Mouse (Mus musculus) limb, embryonic 14.5 days (tissue): ENCODE data around the gene Myct1. TPM values are rescaled to one million over a fixed set of nuclear protein-coding genes. Genes with fewer than 3 reads are reported as not detected.

Experiments
- ATAC-seq: fragments of 200-750 bp; cut with Nextera tagmentation; 2 replicates; pipeline ENCODE4 v1.8.0; 2017; ENCODE audit warnings: low read depth, moderate number of reproducible peaks, moderate TSS enrichment; ENCODE audit not compliant: low FRiP score
- DNase-seq: peaks from one replicate; pipeline ENCODE4 v3.0.0-alpha.2; 2015; ENCODE audit warnings: low spot score
- H3K27ac ChIP-seq: fragments of 300-500 bp; sonication (generic); replicated peaks from 2 replicates; pipeline ENCODE4 v1.5.1; 2014; ENCODE audit warnings: low read depth, mild to moderate bottlenecking, low read length, moderate library complexity, mixed read lengths
- H3K27me3 ChIP-seq: fragments of 300-500 bp; sonication (generic); 2 replicates; pipeline ENCODE4 v1.6.1; 2014; ENCODE audit warnings: low read length, mixed read lengths; ENCODE audit not compliant: control insufficient read depth, insufficient read depth
- H3K36me3 ChIP-seq: fragments of 300-500 bp; sonication (generic); 2 replicates; pipeline ENCODE4 v1.6.1; 2014; ENCODE audit warnings: mild to moderate bottlenecking, low read length, moderate library complexity, mixed read lengths; ENCODE audit not compliant: control insufficient read depth, insufficient read depth
- H3K4me1 ChIP-seq: fragments of 300-500 bp; sonication (generic); 2 replicates; pipeline ENCODE4 v1.6.1; 2014; ENCODE audit warnings: antibody characterized with exemption, low read length, mixed read lengths; ENCODE audit not compliant: control insufficient read depth, insufficient read depth
- H3K4me2 ChIP-seq: fragments of 300-500 bp; sonication (generic); replicated peaks from 2 replicates; pipeline ENCODE4 v1.6.1; 2014; ENCODE audit warnings: low read depth, mild to moderate bottlenecking, low read length, moderate library complexity; ENCODE audit not compliant: severe bottlenecking
- H3K4me3 ChIP-seq: fragments of 300-500 bp; sonication (generic); replicated peaks from 2 replicates; pipeline ENCODE4 v1.5.1; 2014; ENCODE audit warnings: low read length
- H3K9ac ChIP-seq: fragments of 300-500 bp; sonication (generic); 2 replicates; pipeline ENCODE4 v1.6.1; 2014; ENCODE audit warnings: mild to moderate bottlenecking, low read depth, low read length, moderate library complexity; ENCODE audit not compliant: severe bottlenecking
- H3K9me3 ChIP-seq: fragments of 300-500 bp; sonication (generic); 2 replicates; pipeline ENCODE4 v1.6.1; 2016; ENCODE audit warnings: low read length; ENCODE audit not compliant: control insufficient read depth
- POLR2A ChIP-seq: fragments of 200-500 bp; IDR thresholded peaks from 2 replicates; pipeline ENCODE4 v1.8.0; 2012; ENCODE audit warnings: inconsistent platforms, mild to moderate bottlenecking, moderate library complexity, borderline replicate concordance; ENCODE audit not compliant: insufficient read depth, insufficient read length; ENCODE audit errors: extremely low read depth
- WGBS: fragments of 180-500 bp; shearing (Covaris S2); extraction: QIAGEN DNeasy Blood & Tissue Kit; methylation state at CpG from one replicate; pipeline ENCODE4 v1.1.7; 2014; 5-methylcytosine and 5-hydroxymethylcytosine counted together
- polyA plus RNA-seq, 2 experiments: library from polyadenylated mRNA; depleted of rRNA in 1 of 2; stranded (reverse) in 1 of 2; unstranded in 1 of 2; fragments of >200 nt; fragmentation: Nextera tagmentation in 1 of 2; extraction: Ambion mirVana in 1 of 2; gene quantifications; 2 replicates each; pipeline versions ENCODE4 v1.2.1 to v1.2.3; 2012 to 2014

Myct1 gene
- polyA plus RNA-seq, 2 experiments = 3.6 to 3.9 TPM

- no peak for TF ChIP-seq POLR2A
- H3K9ac ChIP-seq = peak overlapping the region; percentile 52
- 1% methylated on average over 44 of the region's 44 CpGs for WGBS
- peaks cover 4% of the 10 kb centered on the region for H3K4me1 ChIP-seq
- H3K36me3 ChIP-seq = no peaks in the 10 kb centered on the region
- H3K27ac ChIP-seq = no peak overlapping the region
- DNase-seq = peak; percentile 12
- H3K4me3 ChIP-seq = peak overlapping the region; percentile 44
- H3K27me3 ChIP-seq = no peaks in the 10 kb centered on the region; the same call in 1 of the 2 replicates
- peak overlapping the region; percentile 83 for H3K4me2 ChIP-seq
- peak; percentile 70; the same call in 1 of the 2 replicates for ATAC-seq
- no peaks in the 10 kb centered on the region for H3K9me3 ChIP-seq
Measured at GRCm38 (mm10) chr10:5550168-5551021, 43.2 kb upstream of the Myct1 start.

GRCm38 (mm10) chr10:5551382-5551781, 42.2 kb upstream of the Myct1 start, which contains the start of gene Syne1:
TSS of gene Syne1 (minus strand) at chr10:5551482.
- Histone ChIP-seq H3K4me1 (peaks cover 4% of the 10 kb centered on the region), H3K27ac (no peak within 1 kb of the TSS), H3K4me3 (peak within 1 kb of the TSS; percentile 44), H3K9ac (peak within 1 kb of the TSS; percentile 52), H3K4me2 (peak within 1 kb of the TSS; percentile 83), H3K9me3 (no peaks in the 10 kb centered on the region), H3K36me3 (no peaks in the 10 kb centered on the region), H3K27me3 (no peaks in the 10 kb centered on the region; the same call in 1 of the 2 replicates)
- no peak for TF ChIP-seq POLR2A
- ATAC-seq = no peak
- 76% methylated on average over 5 of the region's 5 CpGs for WGBS
- DNase-seq = no peak

DNA sequence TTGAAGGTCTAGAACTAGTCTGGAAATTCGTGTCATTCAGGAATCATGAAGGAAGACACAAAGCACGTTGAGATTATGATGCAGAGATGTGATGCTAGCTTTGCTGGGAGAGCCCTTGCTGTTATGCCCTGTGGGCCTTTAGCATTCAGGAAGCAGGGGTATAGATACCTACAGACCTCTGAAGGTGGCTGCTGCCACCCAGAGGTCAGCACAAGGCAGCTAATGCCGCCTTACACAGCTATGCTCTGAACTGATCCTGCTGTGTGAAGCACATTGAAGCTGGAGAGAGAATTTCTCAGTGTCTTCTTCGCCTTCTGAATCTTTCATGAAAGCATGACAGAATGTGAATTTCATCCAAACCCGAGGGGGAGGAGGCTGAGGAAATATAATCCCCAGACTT, 38.6 kb upstream of the Myct1 start:
- no peaks in the 10 kb centered on the region; the same call in 1 of the 2 replicates for H3K27me3 ChIP-seq
- ATAC-seq (no peak), DNase-seq (no peak)
- H3K27ac ChIP-seq = no peak overlapping the region
- no peak for TF ChIP-seq POLR2A
- H3K9me3 ChIP-seq = no peaks in the 10 kb centered on the region
- H3K4me1 ChIP-seq = peaks cover 4% of the 10 kb centered on the region
- H3K4me2 ChIP-seq = no peak overlapping the region
- 23% methylated on average over 5 of the region's 5 CpGs for WGBS
- no peak overlapping the region for H3K9ac ChIP-seq
- H3K4me3 ChIP-seq = no peak overlapping the region
- no peaks in the 10 kb centered on the region for H3K36me3 ChIP-seq

DNA sequence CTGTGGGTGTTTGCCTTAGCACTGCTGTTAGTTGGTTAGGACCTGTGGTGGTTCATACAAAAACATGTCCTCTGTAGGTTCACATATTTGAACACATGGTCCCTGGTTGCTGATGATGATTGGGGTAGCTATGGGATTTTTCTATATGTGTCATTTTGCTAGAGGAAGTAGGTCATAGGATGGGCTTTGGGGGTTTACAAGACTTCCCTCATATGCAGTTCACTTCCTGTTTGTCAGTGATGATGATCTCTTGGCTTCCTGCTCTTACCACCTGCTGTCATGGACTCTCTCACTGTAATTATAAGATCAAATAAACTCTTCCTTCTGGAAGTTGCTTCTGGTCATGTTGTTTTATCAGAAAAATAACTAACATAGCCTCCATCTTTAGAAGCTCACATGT, 34.8 kb upstream of the Myct1 start:
- Histone ChIP-seq H3K9ac (no peak overlapping the region), H3K4me1 (no peaks in the 10 kb centered on the region), H3K9me3 (no peaks in the 10 kb centered on the region), H3K4me3 (no peak overlapping the region), H3K4me2 (no peak overlapping the region), H3K27me3 (no peaks in the 10 kb centered on the region), H3K27ac (no peak overlapping the region), H3K36me3 (no peaks in the 10 kb centered on the region)
- TF ChIP-seq POLR2A = no peak
- DNase-seq (no peak), ATAC-seq (no peak)

GRCm38 (mm10) chr10:5560526-5560925, 33.0 kb upstream of the Myct1 start:
- 82% methylated on average over 4 of the region's 4 CpGs for WGBS
- H3K4me1 ChIP-seq = no peaks in the 10 kb centered on the region

More at GRCm38 (mm10) chr10:5560526-5560925, 33.0 kb upstream of the Myct1 start:
- Histone ChIP-seq H3K27ac (no peak overlapping the region), H3K9ac (no peak overlapping the region), H3K36me3 (no peaks in the 10 kb centered on the region), H3K9me3 (no peaks in the 10 kb centered on the region), H3K27me3 (no peaks in the 10 kb centered on the region), H3K4me3 (no peak overlapping the region), H3K4me2 (no peak overlapping the region)
- ATAC-seq (no peak), DNase-seq (no peak)
- TF ChIP-seq POLR2A = no peak
